Mouse (Mus musculus) c-Kit-negative CD71-positive TER-119-positive erythroid progenitor cells, embryonic 14.5 days (primary cell): ENCODE data around the gene 1700029I15Rik.

Experiments used
- DNase-seq: peaks from one replicate; pipeline ENCODE4 v3.0.0-alpha.2; 2013; ENCODE audit warnings: low read depth, low spot score

The 1700029I15Rik gene

GRCm38 (mm10) chr2:92373437-92373813 is 8.9 kb upstream of the 1700029I15Rik start:
- DNase-seq = no peak

- peak; percentile 11 for DNase-seq
Measured at GRCm38 (mm10) chr2:92374514-92374913, 7.8 kb upstream of the 1700029I15Rik start, which contains the start of the genes Pex16 and Large2. Pex16 (plus strand) TSS chr2:92374676. Large2 (minus strand) TSS chr2:92374869.

GRCm38 (mm10) chr2:92375099-92375623 is 7.2 kb upstream of the 1700029I15Rik start:
- peak; percentile 78 for DNase-seq

- DNase-seq = peak; percentile 20
Measured at GRCm38 (mm10) chr2:92375788-92376187, 6.5 kb upstream of the 1700029I15Rik start.

- no peak for DNase-seq
Measured at GRCm38 (mm10) chr2:92376300-92376699, 6.0 kb upstream of the 1700029I15Rik start.

GRCm38 (mm10) chr2:92377320-92377719 is 5.0 kb upstream of the 1700029I15Rik start:
- no peak for DNase-seq

- no peak for DNase-seq
Measured at GRCm38 (mm10) chr2:92379783-92380494, 2.4 kb upstream of the 1700029I15Rik start.

- no peak for DNase-seq
Measured at GRCm38 (mm10) chr2:92380495-92381050, 1.8 kb upstream of the 1700029I15Rik start.

GRCm38 (mm10) chr2:92381161-92381560 is 1.2 kb upstream of the 1700029I15Rik start:
- DNase-seq = no peak

GRCm38 (mm10) chr2:92382759-92383158 is 421 bp downstream of the 1700029I15Rik start:
- DNase-seq = no peak

GRCm38 (mm10) chr2:92384101-92384500 is 1.8 kb downstream of the 1700029I15Rik start:
- no peak for DNase-seq

GRCm38 (mm10) chr2:92385113-92386051 is 3.0 kb downstream of the 1700029I15Rik start:
- DNase-seq = no peak

- DNase-seq = no peak
Measured at GRCm38 (mm10) chr2:92386821-92387570, 4.7 kb downstream of the 1700029I15Rik start.

GRCm38 (mm10) chr2:92387646-92388045 is 5.3 kb downstream of the 1700029I15Rik start:
- DNase-seq = no peak

- DNase-seq = no peak
Measured at GRCm38 (mm10) chr2:92388081-92388517, 5.8 kb downstream of the 1700029I15Rik start.

- DNase-seq = no peak
Measured at GRCm38 (mm10) chr2:92388891-92389641, 6.7 kb downstream of the 1700029I15Rik start.

- DNase-seq = no peak
Measured at GRCm38 (mm10) chr2:92389645-92390044, 7.3 kb downstream of the 1700029I15Rik start.

GRCm38 (mm10) chr2:92390206-92390930 is 8.0 kb downstream of the 1700029I15Rik start:
- DNase-seq = no peak

GRCm38 (mm10) chr2:92391116-92391515 is 8.8 kb downstream of the 1700029I15Rik start:
- DNase-seq = no peak
